Mouse (Mus musculus) macrophage (primary cell): ENCODE measurements around the gene Gm2956. TPM values are rescaled to one million over a fixed set of nuclear protein-coding genes. Genes with fewer than 3 reads are reported as not detected.
"Not testable (repeated sequence)": the region's sequence is repeated elsewhere in the genome, so short reads cannot be mapped to it uniquely, and the experiment has no call there.

Experiments used
- H3K27ac ChIP-seq: fragments of 350-480 bp; formaldehyde crosslinking; 2 replicates; pipeline ENCODE4 v1.9.0; 2021
- H3K36me3 ChIP-seq: fragments of 350-480 bp; formaldehyde crosslinking; 2 replicates; pipeline ENCODE4 v1.9.0; 2021; ENCODE audit errors: inconsistent target
- H3K4me3 ChIP-seq: fragments of 350-480 bp; formaldehyde crosslinking; 2 replicates; pipeline ENCODE4 v1.9.0; 2021; ENCODE audit errors: inconsistent target
- H3K79me2 ChIP-seq: fragments of 350-480 bp; formaldehyde crosslinking; 2 replicates; pipeline ENCODE4 v1.9.0; 2021; ENCODE audit errors: inconsistent target
- WGBS: methylation state at CpG from one replicate; pipeline ENCODE4 v1.1.7; 2026; ENCODE audit warnings: inconsistent platforms; ENCODE audit not compliant: missing documents; 5-methylcytosine and 5-hydroxymethylcytosine counted together
- polyA plus RNA-seq: library from polyadenylated mRNA; stranded (reverse); fragments of 250-400 nt; gene quantifications from 3 replicates; pipeline ENCODE4 v1.2.4, GENCODE M21; 2018; ENCODE audit warnings: inconsistent platforms
- total RNA-seq, 78 experiments: library from RNA; depleted of rRNA; stranded (reverse); fragments of 250-400 nt; gene quantifications; 1 replicate in 9 of 78; 2 replicates in 24 of 78; 3 replicates in 43 of 78; 4 replicates in 2 of 78; pipeline ENCODE4 v1.2.4; 2018; ENCODE audit warnings: inconsistent platforms in 56 of 78

Gene Gm2956
- total RNA-seq (2018; cell fraction: chromatin; rRNA removed), result not detected
- not detected for total RNA-seq (2018; cell fraction: cytosol; rRNA removed)
- not detected for total RNA-seq (2018; cell fraction: nucleus; rRNA removed)
- not detected in 3 replicates for polyA plus RNA-seq

DNA sequence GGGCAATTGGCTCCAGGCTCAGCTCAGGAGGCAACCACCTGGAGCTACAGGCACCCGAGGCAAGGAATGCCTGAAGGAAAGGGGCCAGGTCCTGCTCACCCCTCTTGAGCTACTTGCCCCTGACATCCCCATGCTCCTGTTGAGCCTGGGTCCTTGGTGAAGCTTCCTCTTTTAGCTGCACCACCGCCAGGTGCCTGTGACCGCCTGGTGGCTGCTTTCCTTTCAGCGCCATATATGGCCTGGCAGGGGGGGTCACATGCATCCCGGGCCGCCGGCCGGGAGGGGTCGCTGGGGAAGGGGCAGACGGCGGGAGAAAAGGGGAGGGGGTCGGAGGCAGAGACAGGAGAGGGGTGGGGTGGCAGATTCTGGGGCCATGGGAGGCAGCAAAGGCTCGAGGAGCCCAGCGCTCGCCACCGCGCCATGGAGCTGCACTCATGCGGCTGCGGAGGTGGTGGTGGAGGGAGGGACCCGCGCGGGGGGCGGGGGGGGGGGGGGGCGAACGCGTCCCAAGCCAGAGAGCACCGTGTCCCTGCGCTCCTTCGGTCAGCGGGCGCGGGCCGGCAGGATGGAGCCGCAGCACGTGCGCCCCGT is at the start of gene Gm2956:
Gm2956 (plus strand) TSS at position 541 of the 591 bp plus-strand sequence.
- H3K79me2 ChIP-seq, H3K27ac ChIP-seq, H3K4me3 ChIP-seq, H3K36me3 ChIP-seq: not testable (repeated sequence)
- 0% methylated on average over 1 of the region's 37 CpGs for WGBS

GRCm38 (mm10) chr14:3333406-3333805 is 979 bp downstream of the Gm2956 start:
- not testable (repeated sequence) for H3K4me3 ChIP-seq, H3K36me3 ChIP-seq, H3K27ac ChIP-seq, H3K79me2 ChIP-seq
- WGBS, result 6% methylated on average over 3 of the region's 8 CpGs

GRCm38 (mm10) chr14:3394793-3395192 is 62.4 kb downstream of the Gm2956 start, which contains the start of gene Gm10413:
TSS of gene Gm10413 (plus strand) at chr14:3395093.
- H3K36me3 ChIP-seq, H3K4me3 ChIP-seq, H3K79me2 ChIP-seq, H3K27ac ChIP-seq: not testable (repeated sequence)
- no CpG with 5 or more reads among the region's 2 CpGs for WGBS

Other genes starting within 250 kb of the Gm2956 start
- gene Gm10340, start 198.6 kb upstream of the Gm2956 start, polyA plus RNA-seq, result not detected in 3 replicates
- not detected in 3 replicates for gene Gm5795, start 144.4 kb upstream of the Gm2956 start, polyA plus RNA-seq
- gene D830030K20Rik, start 124.1 kb upstream of the Gm2956 start, polyA plus RNA-seq, result not detected in 3 replicates
- gene Gm10413, start 62.5 kb downstream of the Gm2956 start, polyA plus RNA-seq, result not detected in 3 replicates
- not detected in 3 replicates for gene Gm10409, start 80.0 kb downstream of the Gm2956 start, polyA plus RNA-seq
- gene Gm3005, start 95.5 kb downstream of the Gm2956 start, polyA plus RNA-seq, result not detected in 3 replicates
- not detected in 3 replicates for gene Gm10408, start 116.8 kb downstream of the Gm2956 start, polyA plus RNA-seq